Mouse (Mus musculus): Measurements from ENCODE around the gene Eno2. TPM values are rescaled to one million over a fixed set of nuclear protein-coding genes. Genes with fewer than 3 reads are reported as not detected.

Eno2 gene
- 4.5 and 6.6 TPM in 2 replicates for polyA plus RNA-seq (2014; fragmentation: Nextera tagmentation; extraction: Ambion mirVana)

DNA sequence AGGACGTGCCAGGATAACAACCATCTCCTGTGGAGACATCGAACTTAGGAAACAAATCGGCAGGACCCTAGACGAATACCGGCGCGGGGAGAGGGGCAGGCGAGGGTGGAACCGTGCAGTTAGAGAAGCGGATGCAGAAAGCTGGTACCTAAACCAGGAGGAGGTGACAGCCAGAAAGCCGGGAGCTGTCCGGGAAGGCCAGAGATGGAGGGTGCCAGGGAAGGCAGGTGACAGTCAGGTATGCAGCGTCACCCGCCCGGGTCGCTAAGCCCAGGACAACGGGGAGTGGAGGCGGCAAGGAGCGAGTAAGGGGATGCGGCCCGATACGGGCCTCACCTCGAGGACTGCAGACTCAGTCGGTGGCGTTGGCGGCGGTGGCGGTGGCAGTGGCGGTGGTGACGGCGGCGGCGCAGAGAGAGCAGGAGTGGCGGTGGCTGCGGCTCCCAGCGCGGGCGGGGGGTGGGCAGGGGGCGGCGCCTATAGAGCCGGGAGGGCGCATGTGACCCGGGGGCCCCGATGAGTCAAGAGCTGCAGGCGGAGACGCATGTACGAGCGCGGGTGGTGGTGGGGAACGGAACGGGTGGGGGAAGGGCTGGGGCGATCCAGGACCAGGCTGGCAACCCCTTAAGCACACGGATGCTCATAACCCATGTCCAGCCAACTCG lies at the start of gene Eno2:
Gene Eno2, minus strand, starts transcription at position 573 of the 665 bp plus-strand sequence.
- Histone ChIP-seq H3K4me2 (peak within 1 kb of the TSS; percentile 85), H3K36me3 (ENCODE audit: control insufficient read depth, insufficient read depth, low read length) (no peaks in the 10 kb centered on the region), H3K27ac (ENCODE audit: low read depth, low read length) (no peak within 1 kb of the TSS), H3K4me3 (ENCODE audit: low read depth, low read length) (peak within 1 kb of the TSS; percentile 45), H3K27me3 (ENCODE audit: control insufficient read depth, insufficient read depth, low read length) (peaks cover 10% of the 10 kb centered on the region; the same call in 1 of the 2 replicates), H3K9ac (ENCODE audit: low read length) (peak within 1 kb of the TSS; percentile 58), H3K9me3 (ENCODE audit: control insufficient read depth, low read length) (no peaks in the 10 kb centered on the region), H3K4me1 (ENCODE audit: control insufficient read depth, insufficient read depth, low read length) (peaks cover 16% of the 10 kb centered on the region)
- ATAC-seq (ENCODE audit: low FRiP score) = peak; percentile 84
- DNase-seq (ENCODE audit: low spot score, missing footprints) = peak; percentile 92
- WGBS = under 1% methylated on average over 53 of the region's 54 CpGs

DNA sequence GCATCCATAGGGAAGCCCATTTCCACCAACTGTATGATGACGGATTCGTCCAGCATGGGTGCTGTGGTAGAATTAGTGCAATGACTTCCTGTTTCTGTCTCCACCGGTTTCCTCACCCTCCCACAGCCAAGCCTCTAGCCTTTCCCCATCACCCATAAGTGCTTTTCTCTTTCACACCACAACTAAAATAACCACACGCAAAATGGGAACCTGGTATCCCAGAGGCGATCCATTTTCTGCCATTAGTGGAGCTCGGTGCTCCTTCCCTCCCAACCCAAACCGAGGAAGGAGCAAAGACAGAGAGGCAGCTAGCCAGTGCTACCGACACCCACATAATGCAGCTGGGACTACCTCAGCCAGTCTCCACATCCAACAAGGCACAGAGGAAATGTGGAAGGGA lies 48.5 kb upstream of the Eno2 start:
- Histone ChIP-seq H3K9ac (ENCODE audit: low read length) (no peak overlapping the region), H3K27ac (ENCODE audit: low read depth, low read length) (no peak overlapping the region), H3K9me3 (ENCODE audit: control insufficient read depth, low read length) (no peaks in the 10 kb centered on the region), H3K36me3 (ENCODE audit: control insufficient read depth, insufficient read depth, low read length) (peaks cover 39% of the 10 kb centered on the region), H3K27me3 (ENCODE audit: control insufficient read depth, insufficient read depth, low read length) (no peaks in the 10 kb centered on the region), H3K4me1 (ENCODE audit: control insufficient read depth, insufficient read depth, low read length) (peaks cover 5% of the 10 kb centered on the region), H3K4me3 (ENCODE audit: low read depth, low read length) (no peak overlapping the region), H3K4me2 (no peak overlapping the region)
- no peak for ATAC-seq (ENCODE audit: low FRiP score)
- peak; percentile 56 for DNase-seq (ENCODE audit: low spot score, missing footprints)
- 94% methylated on average over 8 of the region's 8 CpGs for WGBS

DNA sequence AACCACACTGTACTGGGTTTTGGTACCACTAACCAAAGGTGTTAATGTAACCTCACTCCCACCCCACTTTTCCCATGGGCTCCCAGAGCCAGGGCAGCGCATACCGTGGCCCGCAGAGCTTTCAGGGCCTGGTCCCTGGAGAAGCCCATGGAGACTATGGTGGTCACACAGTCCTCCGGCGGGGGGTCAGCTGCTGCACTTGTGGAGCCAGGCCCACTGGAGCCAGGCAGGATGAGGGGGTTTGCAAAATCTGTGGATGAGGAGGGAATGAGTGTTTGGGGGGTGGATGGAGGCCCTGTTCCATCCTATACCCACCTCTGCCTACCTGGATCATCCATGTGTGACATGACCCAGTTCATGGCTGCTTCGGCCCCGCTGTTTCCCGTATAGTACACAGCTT lies 48.1 kb upstream of the Eno2 start:
- ATAC-seq (ENCODE audit: low FRiP score) = no peak
- peak; percentile 77 for DNase-seq (ENCODE audit: low spot score, missing footprints)
- H3K36me3 ChIP-seq (ENCODE audit: control insufficient read depth, insufficient read depth, low read length) = peaks cover 39% of the 10 kb centered on the region
- WGBS = 95% methylated on average over 8 of the region's 8 CpGs
- H3K4me1 ChIP-seq (ENCODE audit: control insufficient read depth, insufficient read depth, low read length) = peaks cover 9% of the 10 kb centered on the region
- no peak overlapping the region for H3K9ac ChIP-seq (ENCODE audit: low read length)
- no peak overlapping the region for H3K4me2 ChIP-seq
- H3K4me3 ChIP-seq (ENCODE audit: low read depth, low read length) = no peak overlapping the region
- no peak overlapping the region for H3K27ac ChIP-seq (ENCODE audit: low read depth, low read length)
- H3K27me3 ChIP-seq (ENCODE audit: control insufficient read depth, insufficient read depth, low read length) = no peaks in the 10 kb centered on the region
- no peaks in the 10 kb centered on the region for H3K9me3 ChIP-seq (ENCODE audit: control insufficient read depth, low read length)

DNA sequence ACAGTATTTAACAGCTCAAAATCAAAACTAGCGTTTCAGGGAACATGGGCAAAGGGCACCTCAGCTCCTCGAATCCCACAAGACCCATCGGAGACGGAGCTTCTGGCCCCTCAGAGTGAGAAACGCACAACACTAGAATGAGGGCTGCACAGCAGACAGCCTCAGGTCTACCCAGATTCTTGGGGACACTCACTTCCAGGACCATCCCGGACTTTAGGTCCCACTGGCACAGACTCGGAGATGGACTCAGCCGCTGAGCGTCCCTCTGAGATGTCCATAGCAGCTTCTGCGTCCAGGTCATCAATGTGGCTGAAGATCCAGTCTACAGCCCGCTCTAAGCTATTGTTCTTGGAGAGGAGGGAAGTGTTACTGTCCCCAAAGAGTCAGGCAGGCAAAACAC lies 47.7 kb upstream of the Eno2 start:
- Histone ChIP-seq H3K27me3 (ENCODE audit: control insufficient read depth, insufficient read depth, low read length) (no peaks in the 10 kb centered on the region), H3K4me2 (no peak overlapping the region), H3K9me3 (ENCODE audit: control insufficient read depth, low read length) (no peaks in the 10 kb centered on the region), H3K9ac (ENCODE audit: low read length) (no peak overlapping the region), H3K27ac (ENCODE audit: low read depth, low read length) (no peak overlapping the region), H3K36me3 (ENCODE audit: control insufficient read depth, insufficient read depth, low read length) (peaks cover 41% of the 10 kb centered on the region), H3K4me1 (ENCODE audit: control insufficient read depth, insufficient read depth, low read length) (peaks cover 13% of the 10 kb centered on the region), H3K4me3 (ENCODE audit: low read depth, low read length) (no peak overlapping the region)
- DNase-seq (ENCODE audit: low spot score, missing footprints) (peak; percentile 47), ATAC-seq (ENCODE audit: low FRiP score) (no peak)
- WGBS = 96% methylated on average over 11 of the region's 11 CpGs

DNA sequence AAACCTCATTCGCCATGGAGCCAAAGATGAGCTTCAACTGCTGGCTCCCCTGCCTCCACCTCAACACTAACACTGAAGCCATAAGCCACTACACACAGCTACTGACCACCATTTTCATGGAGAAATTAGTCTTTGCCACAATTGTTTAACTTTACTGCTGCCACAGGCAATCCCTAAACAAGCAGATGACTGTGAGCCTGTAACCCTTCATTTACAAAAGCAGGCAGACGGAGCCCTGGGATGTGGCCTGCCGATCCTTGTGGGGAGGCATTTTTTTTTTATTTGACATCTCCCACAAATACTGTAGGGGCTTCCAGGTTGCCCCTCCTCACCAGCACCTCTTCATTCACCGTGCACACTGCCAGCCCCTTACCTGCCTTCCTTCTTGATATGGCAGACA lies 47.1 kb upstream of the Eno2 start:
- Histone ChIP-seq H3K27ac (ENCODE audit: low read depth, low read length) (no peak overlapping the region), H3K4me2 (no peak overlapping the region), H3K27me3 (ENCODE audit: control insufficient read depth, insufficient read depth, low read length) (no peaks in the 10 kb centered on the region), H3K4me1 (ENCODE audit: control insufficient read depth, insufficient read depth, low read length) (peaks cover 13% of the 10 kb centered on the region), H3K9ac (ENCODE audit: low read length) (no peak overlapping the region), H3K36me3 (ENCODE audit: control insufficient read depth, insufficient read depth, low read length) (peaks cover 42% of the 10 kb centered on the region), H3K9me3 (ENCODE audit: control insufficient read depth, low read length) (no peaks in the 10 kb centered on the region), H3K4me3 (ENCODE audit: low read depth, low read length) (no peak overlapping the region)
- 93% methylated on average over 4 of the region's 4 CpGs for WGBS
- ATAC-seq (ENCODE audit: low FRiP score) (no peak), DNase-seq (ENCODE audit: low spot score, missing footprints) (peak; percentile 51)

DNA sequence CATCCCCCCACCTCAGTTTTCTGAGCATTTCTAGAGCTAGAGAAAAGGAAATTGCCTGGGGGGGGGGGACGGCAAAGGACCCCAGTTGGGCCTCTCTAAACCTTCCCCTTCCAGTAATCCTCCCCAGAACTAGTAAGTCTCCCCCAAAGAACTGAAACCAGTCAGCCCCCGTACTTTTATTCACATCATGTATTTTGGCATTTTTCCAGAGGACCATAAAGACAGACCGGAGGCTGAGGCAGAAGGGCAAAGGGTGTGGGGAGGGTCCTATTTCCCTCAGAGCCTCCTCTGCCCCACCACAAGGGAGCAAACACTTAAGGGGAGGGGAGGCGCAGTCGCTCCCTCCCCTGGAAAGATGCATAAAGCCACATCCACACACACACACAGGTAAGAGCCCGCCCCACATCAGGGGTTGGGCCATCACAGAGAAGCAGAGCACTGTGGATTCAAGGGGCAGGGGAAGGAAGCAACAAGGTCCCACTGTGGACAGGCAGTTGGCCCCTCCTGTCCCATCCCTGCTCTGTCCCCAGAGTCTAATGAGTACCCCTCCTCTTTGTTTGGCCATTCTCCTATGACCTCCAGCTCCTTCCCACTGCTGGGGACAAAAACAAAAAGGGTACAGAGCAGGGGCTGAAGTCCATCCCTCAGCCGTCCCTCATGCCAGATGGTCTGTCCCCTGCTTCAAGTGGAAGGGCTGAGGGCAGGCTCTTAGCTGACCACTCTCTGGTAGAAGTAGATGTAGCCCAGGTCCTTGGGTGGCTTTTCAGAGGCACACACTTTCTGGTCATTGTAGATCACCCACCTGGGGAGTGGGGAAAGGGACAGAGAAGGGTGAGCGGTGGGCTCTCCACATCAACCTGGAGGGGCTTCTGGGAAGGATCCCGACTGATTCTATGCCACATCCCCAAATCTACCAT lies 45.6 kb upstream of the Eno2 start:
- Histone ChIP-seq H3K9ac (ENCODE audit: low read length) (no peak overlapping the region), H3K27ac (ENCODE audit: low read depth, low read length) (no peak overlapping the region), H3K9me3 (ENCODE audit: control insufficient read depth, low read length) (no peaks in the 10 kb centered on the region), H3K4me1 (ENCODE audit: control insufficient read depth, insufficient read depth, low read length) (peaks cover 16% of the 10 kb centered on the region), H3K4me3 (ENCODE audit: low read depth, low read length) (no peak overlapping the region), H3K27me3 (ENCODE audit: control insufficient read depth, insufficient read depth, low read length) (no peaks in the 10 kb centered on the region), H3K4me2 (no peak overlapping the region), H3K36me3 (ENCODE audit: control insufficient read depth, insufficient read depth, low read length) (peaks cover 34% of the 10 kb centered on the region)
- no peak for ATAC-seq (ENCODE audit: low FRiP score)
- 73% methylated on average over 9 of the region's 9 CpGs for WGBS
- DNase-seq (ENCODE audit: low spot score, missing footprints) = peak; percentile 72

DNA sequence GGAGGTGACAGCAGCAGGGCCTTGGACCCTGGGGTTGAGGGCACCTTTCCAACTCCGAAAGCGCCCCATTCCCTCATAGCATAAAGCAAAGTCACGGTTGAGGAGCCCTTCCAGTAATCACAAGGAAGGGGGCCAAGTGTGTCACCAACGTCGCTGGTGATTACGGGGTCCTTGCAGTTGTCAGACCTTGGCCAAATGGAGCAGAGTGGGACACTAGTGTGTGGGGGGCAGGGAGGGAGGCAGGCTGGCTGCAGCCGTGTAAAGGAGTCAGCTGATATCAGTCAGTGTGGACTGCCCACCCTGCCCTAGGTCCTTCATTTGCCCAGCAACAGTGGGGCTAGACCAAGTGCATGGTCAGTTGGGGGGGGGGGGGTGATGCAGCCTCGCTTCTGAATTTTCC lies 45.0 kb upstream of the Eno2 start:
- WGBS = 49% methylated on average over 8 of the region's 8 CpGs
- Histone ChIP-seq H3K4me3 (ENCODE audit: low read depth, low read length) (peak overlapping the region; percentile 76; the same call in 1 of the 2 replicates), H3K9me3 (ENCODE audit: control insufficient read depth, low read length) (no peaks in the 10 kb centered on the region), H3K36me3 (ENCODE audit: control insufficient read depth, insufficient read depth, low read length) (peaks cover 27% of the 10 kb centered on the region), H3K27me3 (ENCODE audit: control insufficient read depth, insufficient read depth, low read length) (no peaks in the 10 kb centered on the region), H3K4me1 (ENCODE audit: control insufficient read depth, insufficient read depth, low read length) (peaks cover 22% of the 10 kb centered on the region), H3K27ac (ENCODE audit: low read depth, low read length) (no peak overlapping the region), H3K4me2 (peak overlapping the region; percentile 84), H3K9ac (ENCODE audit: low read length) (no peak overlapping the region)
- ATAC-seq (ENCODE audit: low FRiP score) = peak; percentile 45
- no peak for DNase-seq (ENCODE audit: low spot score, missing footprints)

DNA sequence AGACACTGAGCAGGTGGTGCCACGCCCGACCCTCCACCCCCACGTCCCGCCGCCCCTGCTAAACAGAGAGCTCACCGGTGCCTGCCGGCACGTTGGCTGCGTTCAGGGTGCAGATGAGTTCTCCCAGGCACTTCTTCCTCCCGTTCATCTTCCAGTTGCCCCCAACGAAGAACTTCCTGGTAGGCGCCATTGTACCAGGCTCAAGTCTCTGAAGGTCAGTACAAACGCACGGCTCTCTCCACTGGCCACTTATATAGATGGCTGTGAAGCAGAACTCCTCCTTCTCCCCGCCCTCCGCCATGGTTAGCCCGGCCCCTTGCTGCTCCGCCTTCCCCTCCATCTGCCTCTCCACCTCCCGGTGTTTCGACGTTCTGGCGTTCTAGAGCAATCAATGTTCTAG lies 44.5 kb upstream of the Eno2 start, which contains the start of gene Tpi1:
Gene Tpi1, minus strand, starts transcription at position 364 of the 400 bp plus-strand sequence.
- Histone ChIP-seq H3K9me3 (ENCODE audit: control insufficient read depth, low read length) (no peaks in the 10 kb centered on the region), H3K4me3 (ENCODE audit: low read depth, low read length) (peak within 1 kb of the TSS; percentile 76), H3K27me3 (ENCODE audit: control insufficient read depth, insufficient read depth, low read length) (no peaks in the 10 kb centered on the region), H3K36me3 (ENCODE audit: control insufficient read depth, insufficient read depth, low read length) (peaks cover 23% of the 10 kb centered on the region), H3K4me2 (peak within 1 kb of the TSS; percentile 84), H3K9ac (ENCODE audit: low read length) (peak within 1 kb of the TSS; percentile 84), H3K4me1 (ENCODE audit: control insufficient read depth, insufficient read depth, low read length) (peaks cover 27% of the 10 kb centered on the region), H3K27ac (ENCODE audit: low read depth, low read length) (peak within 1 kb of the TSS; percentile 67)
- peak; percentile 97 for DNase-seq (ENCODE audit: low spot score, missing footprints)
- peak; percentile 85 for ATAC-seq (ENCODE audit: low FRiP score)
- WGBS = under 1% methylated on average over 22 of the region's 22 CpGs

DNA sequence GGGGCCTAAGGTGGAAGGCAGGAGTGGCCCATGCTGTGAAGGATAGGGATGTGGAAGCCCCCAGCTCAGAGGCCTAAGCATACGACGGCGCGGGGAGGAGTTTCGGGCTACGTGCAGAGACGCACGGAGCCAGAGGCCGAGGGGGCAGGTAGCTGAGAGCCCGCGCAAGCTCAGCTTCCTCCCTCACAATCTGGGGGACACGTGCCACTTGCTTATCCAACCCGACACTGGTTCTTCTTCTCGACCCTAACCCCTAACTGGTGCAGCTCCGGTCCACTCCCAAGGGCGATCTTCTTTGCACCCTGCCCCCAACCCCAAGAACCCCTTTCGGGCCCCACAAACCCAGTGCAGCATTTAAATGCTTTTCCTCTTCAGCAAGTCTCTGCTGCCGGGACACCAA lies 44.0 kb upstream of the Eno2 start:
- peak overlapping the region; percentile 84 for H3K4me2 ChIP-seq
- ATAC-seq (ENCODE audit: low FRiP score) = peak; percentile 64
- WGBS = 0% methylated on average over 18 of the region's 18 CpGs
- DNase-seq (ENCODE audit: low spot score, missing footprints) = peak; percentile 97
- no peaks in the 10 kb centered on the region for H3K9me3 ChIP-seq (ENCODE audit: control insufficient read depth, low read length)
- H3K27ac ChIP-seq (ENCODE audit: low read depth, low read length) = peak overlapping the region; percentile 67
- peak overlapping the region; percentile 76 for H3K4me3 ChIP-seq (ENCODE audit: low read depth, low read length)
- H3K9ac ChIP-seq (ENCODE audit: low read length) = peak overlapping the region; percentile 84
- H3K27me3 ChIP-seq (ENCODE audit: control insufficient read depth, insufficient read depth, low read length) = no peaks in the 10 kb centered on the region
- peaks cover 27% of the 10 kb centered on the region for H3K4me1 ChIP-seq (ENCODE audit: control insufficient read depth, insufficient read depth, low read length)
- peaks cover 23% of the 10 kb centered on the region for H3K36me3 ChIP-seq (ENCODE audit: control insufficient read depth, insufficient read depth, low read length)
